In genomic region chr4:13127701-13128010, GRCm38 (mm10) we compare ENCODE assay signal across 31 mouse cellular contexts.
DNase-seq lines count a peak whose midpoint lies in the region; ATAC-seq and TF ChIP-seq lines count a peak whose summit lies in the region.
"Had no signal": no experiment of that assay in that cellular context is flagged by ENCODE, and none has a peak within 500 bp of the region (broad histone marks: within the 10 kb centered on the region; RNA-seq: fewer than 3 reads in every experiment).

No protein-coding gene starts in this region.

- TF ChIP-seq POLR2A in embryonic fibroblast, embryonic 13.5 days (IDR thresholded peaks at IDR 0.05; ENCODE audit: low read depth, low read length): no peak

- TF ChIP-seq CTCF in embryonic fibroblast, embryonic 13.5 days (IDR thresholded peaks at IDR 0.05; ENCODE audit: borderline replicate concordance, insufficient read depth, low read length): no peak

- peak overlapping the region; percentile 34; the same call in 1 of the 2 replicates for H3K27ac ChIP-seq in embryonic fibroblast, embryonic 13.5 days (ENCODE audit: insufficient read depth, low read length)
- H3K27ac ChIP-seq: embryonic facial prominence, embryonic 15.5 days; forebrain, embryonic 15.5 days; heart, embryonic 10.5 days; heart, embryonic 15.5 days; hindbrain, embryonic 12.5 days; hindbrain, postnatal 0 days; intestine, embryonic 15.5 days; layer of hippocampus, adult 2 months; limb, embryonic 12.5 days; liver, embryonic 13.5 days had no signal

- peaks cover 2% of the 10 kb centered on the region; the same call in 1 of the 2 replicates for H3K4me1 ChIP-seq in embryonic fibroblast, embryonic 13.5 days (ENCODE audit: control insufficient read depth, insufficient read depth, low read length)
- H3K4me1 ChIP-seq: embryonic facial prominence, embryonic 15.5 days; forebrain, embryonic 15.5 days; heart, embryonic 10.5 days; heart, embryonic 15.5 days; hindbrain, embryonic 12.5 days; intestine, embryonic 15.5 days; limb, embryonic 12.5 days; liver, embryonic 13.5 days had no signal

- ATAC-seq in frontal cortex, adult (ENCODE audit: low TSS enrichment): 0 out of 2 replicates have a peak, but pooled peaks have one; percentile 47
- ATAC-seq: activated CD4-positive, CD25-positive, alpha-beta regulatory T cell, adult 4 months; forebrain, embryonic 15.5 days; hindbrain, postnatal 0 days; intestine, embryonic 15.5 days; lung, postnatal 0 days had no signal

- no peak overlapping the region for H3K4me3 ChIP-seq in embryonic fibroblast, embryonic 13.5 days (ENCODE audit: insufficient read depth, low read length)
- H3K4me3 ChIP-seq: embryonic facial prominence, embryonic 15.5 days; forebrain, embryonic 15.5 days; heart, embryonic 10.5 days; heart, embryonic 15.5 days; hindbrain, embryonic 12.5 days; intestine, embryonic 15.5 days; layer of hippocampus, adult 2 months; limb, embryonic 12.5 days; liver, embryonic 13.5 days had no signal

- DNase-seq in frontal cortex, postnatal 25 days (ENCODE audit: low spot score in 2 of 2): no peak
- peak; percentile 10 for DNase-seq in right cerebral cortex, adult 18-20 months
- DNase-seq in right cerebral cortex, postnatal 14 days: no peak
- no peak for DNase-seq in heart, adult 9 months (ENCODE audit: low spot score in 2 of 2)
- no peak for DNase-seq in testis, postnatal 10 days (ENCODE audit: low spot score)
- DNase-seq: B cell, adult 2 months; cerebellum, adult 11-12 months; gastrocnemius, postnatal 14 days; kidney, adult 2 months; kidney, postnatal 36 days; layer of hippocampus, postnatal 36 days; liver, embryonic 13.5 days; lung, postnatal 4 days; midbrain, embryonic 14.5 days; right cerebral cortex, postnatal 25 days; spleen, adult 18-20 months; thymus, adult 18-20 months; thymus, postnatal 25 days had no signal
